Mouse (Mus musculus) kidney, postnatal 0 days (tissue): ENCODE measurements at regions not wholly inside any gene's neighbourhood (a gene's known extent, or its start where the extent isn't known, plus 50 kb on each side); places are given as distances from the start of the nearest gene placed in this dataset.

ENCODE experiments used
- ATAC-seq: fragments of 200-750 bp; cut with Nextera tagmentation; replicated peaks from 2 replicates; pipeline ENCODE4 v1.8.0; 2017; ENCODE audit warnings: low read depth, moderate number of reproducible peaks, moderate TSS enrichment, moderate library complexity; ENCODE audit not compliant: low FRiP score
- DNase-seq: peaks from one replicate; pipeline ENCODE4 v3.0.0-alpha.2; 2016; ENCODE audit warnings: low spot score
- H3K27ac ChIP-seq: fragments of 300-500 bp; sonication (generic); 2 replicates; pipeline ENCODE4 v1.5.1; 2014; ENCODE audit warnings: mild to moderate bottlenecking
- H3K27me3 ChIP-seq: fragments of 300-500 bp; sonication (generic); 2 replicates; pipeline ENCODE4 v1.6.1; 2014; ENCODE audit warnings: low read length, mixed read lengths; ENCODE audit not compliant: insufficient read depth
- H3K36me3 ChIP-seq: fragments of 300-500 bp; sonication (generic); 2 replicates; pipeline ENCODE4 v1.6.1; 2014; ENCODE audit warnings: low read length, mixed read lengths; ENCODE audit not compliant: insufficient read depth
- H3K4me1 ChIP-seq: fragments of 300-500 bp; sonication (generic); replicated peaks from 2 replicates; pipeline ENCODE4 v1.6.1; 2014; ENCODE audit warnings: antibody characterized with exemption, low read length, mixed read lengths; ENCODE audit not compliant: insufficient read depth
- H3K4me2 ChIP-seq: fragments of 300-500 bp; sonication (generic); 2 replicates; pipeline ENCODE4 v1.6.1; 2014; ENCODE audit warnings: mild to moderate bottlenecking, low read length, moderate library complexity, mixed read lengths
- H3K4me3 ChIP-seq: fragments of 300-500 bp; sonication (generic); replicated peaks from 2 replicates; pipeline ENCODE4 v1.5.1; 2014; ENCODE audit warnings: low read depth, low read length
- H3K9ac ChIP-seq: fragments of 300-500 bp; sonication (generic); 2 replicates; pipeline ENCODE4 v1.6.1; 2014; ENCODE audit warnings: low read depth, low read length
- H3K9me3 ChIP-seq: fragments of 300-500 bp; sonication (generic); replicated peaks from 2 replicates; pipeline ENCODE4 v1.6.1; 2016; ENCODE audit warnings: low read length, inconsistent platforms, mixed read lengths
- CTCF ChIP-seq: IDR thresholded peaks from 2 replicates; pipeline ENCODE4 v1.5.1; 2016; ENCODE audit warnings: antibody characterized with exemption, low read depth, mild to moderate bottlenecking, moderate library complexity
- WGBS: fragments of 180-500 bp; shearing (Covaris S2); extraction: QIAGEN DNeasy Blood & Tissue Kit; methylation state at CpG from one replicate; pipeline ENCODE4 v1.1.7; 2014; 5-methylcytosine and 5-hydroxymethylcytosine counted together

DNA sequence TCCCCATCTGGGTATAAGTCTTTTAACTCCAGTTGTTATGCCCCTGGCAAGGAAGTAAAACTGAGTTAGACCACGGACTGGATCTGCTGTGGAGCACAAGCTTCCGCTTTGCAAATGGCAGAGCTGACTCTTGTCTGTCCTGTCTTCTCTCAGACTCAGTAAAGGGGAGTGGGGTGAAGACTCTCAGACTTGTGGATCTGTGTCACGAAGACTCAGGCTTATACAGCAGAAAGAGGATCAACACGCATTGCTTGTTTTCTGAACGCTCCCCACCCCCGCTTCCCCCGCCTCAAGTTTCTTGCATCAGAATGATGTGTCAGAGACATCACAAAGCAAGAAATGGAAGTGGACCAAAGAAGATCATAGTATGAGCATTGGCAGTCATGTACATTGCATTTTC, 55.3 kb upstream of the Ifne start:
- Histone ChIP-seq H3K36me3 (no peaks in the 10 kb centered on the region), H3K4me1 (no peaks in the 10 kb centered on the region), H3K27ac (no peak overlapping the region), H3K4me2 (no peak overlapping the region), H3K9ac (no peak overlapping the region), H3K9me3 (no peaks in the 10 kb centered on the region), H3K4me3 (no peak overlapping the region), H3K27me3 (peaks cover 35% of the 10 kb centered on the region)
- TF ChIP-seq CTCF: no peak
- no peak for ATAC-seq
- DNase-seq: no peak
- WGBS: 65% methylated on average over 7 of the region's 7 CpGs

DNA sequence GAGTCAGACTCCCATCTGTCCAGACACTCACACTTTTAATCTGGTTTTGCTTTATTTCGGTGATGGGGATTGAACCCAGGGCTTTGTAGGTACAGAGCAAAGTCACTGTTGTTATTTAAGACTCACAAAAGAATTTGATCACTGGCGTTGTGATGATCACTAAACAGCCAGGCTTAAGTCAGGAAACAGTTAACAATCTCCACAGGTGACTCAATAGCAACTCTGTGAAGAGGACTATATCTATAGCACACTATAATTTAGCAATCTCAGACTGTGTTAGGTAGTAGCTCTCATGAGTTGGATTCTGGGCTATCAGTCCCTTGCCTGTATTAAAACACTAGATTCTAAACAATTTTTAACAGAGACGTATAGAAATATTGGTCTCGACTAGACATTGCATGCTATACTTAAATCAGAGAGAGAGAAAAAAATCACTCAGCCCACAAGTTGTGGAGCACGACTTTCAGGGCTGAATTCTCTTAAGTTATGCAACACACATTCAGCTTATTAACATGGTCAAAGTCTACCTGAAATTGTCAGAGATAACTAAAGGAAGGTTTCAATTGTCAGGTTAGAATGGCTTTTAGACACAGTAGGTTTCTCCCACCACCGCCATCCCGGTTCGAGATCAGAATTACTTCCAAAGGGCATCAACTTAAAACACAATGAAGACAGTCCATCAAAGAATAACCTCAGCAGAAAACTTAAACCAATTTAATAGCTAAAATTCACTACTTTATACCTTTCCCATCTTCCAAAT, 54.4 kb upstream of the Ifne start:
- Histone ChIP-seq H3K36me3 (no peaks in the 10 kb centered on the region), H3K27me3 (peaks cover 34% of the 10 kb centered on the region), H3K27ac (no peak overlapping the region), H3K4me1 (no peaks in the 10 kb centered on the region), H3K4me2 (no peak overlapping the region), H3K9ac (no peak overlapping the region), H3K9me3 (no peaks in the 10 kb centered on the region), H3K4me3 (no peak overlapping the region)
- WGBS: 74% methylated on average over 8 of the region's 8 CpGs
- no peak for TF ChIP-seq CTCF
- no peak for ATAC-seq
- no peak for DNase-seq

DNA sequence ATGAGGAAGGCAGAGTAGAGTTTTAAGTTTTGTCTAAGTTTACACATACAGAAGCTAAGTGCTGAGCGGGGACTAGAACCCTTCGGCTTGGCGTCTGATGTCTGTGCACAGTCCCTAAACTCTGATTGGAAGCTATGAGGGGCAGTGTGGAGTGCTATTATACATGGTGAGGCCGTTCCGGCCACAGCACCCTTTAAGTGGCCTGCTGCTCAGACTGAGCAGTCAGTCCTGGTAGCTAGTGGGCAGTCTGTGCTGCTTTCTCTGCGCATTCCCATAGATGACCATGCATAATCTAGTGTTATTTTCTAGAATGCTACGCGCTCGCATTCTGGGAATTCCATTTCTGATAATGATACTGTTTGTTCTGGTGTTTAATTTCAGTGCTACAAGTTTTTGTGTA, 51.2 kb upstream of the Ifne start:
- H3K4me1 ChIP-seq: no peaks in the 10 kb centered on the region
- H3K4me2 ChIP-seq: no peak overlapping the region
- no peak overlapping the region for H3K27ac ChIP-seq
- no peak for ATAC-seq
- no peaks in the 10 kb centered on the region for H3K36me3 ChIP-seq
- 90% methylated on average over 9 of the region's 9 CpGs for WGBS
- peaks cover 16% of the 10 kb centered on the region; the same call in 1 of the 2 replicates for H3K27me3 ChIP-seq
- no peak overlapping the region for H3K4me3 ChIP-seq
- no peak for DNase-seq
- H3K9ac ChIP-seq: no peak overlapping the region
- TF ChIP-seq CTCF: no peak
- H3K9me3 ChIP-seq: no peaks in the 10 kb centered on the region
